15 mouse cellular contexts compared by ENCODE assay signal in genomic region chr6:108326751-108327161, GRCm38 (mm10).
A peak's percentile ranks its signal among the peaks of the same experiment; 100 is the strongest.
DNase-seq lines count a peak whose midpoint lies in the region; ATAC-seq lines count a peak whose summit lies in the region.
"Had no signal": no experiment of that assay in that cellular context is flagged by ENCODE, and none has a peak within 500 bp of the region (broad histone marks: within the 10 kb centered on the region; RNA-seq: fewer than 3 reads in every experiment).

No protein-coding gene starts in this region.

- WGBS in forebrain, embryonic 10.5 days, result 81% methylated on average over 10 of the region's 10 CpGs
- 72% methylated on average over 10 of the region's 10 CpGs for WGBS in forebrain, embryonic 13.5 days
- WGBS in kidney, embryonic 15.5 days, result 86% methylated on average over 10 of the region's 10 CpGs
- 76% methylated on average over 10 of the region's 10 CpGs for WGBS in hindbrain, embryonic 16.5 days

- no peaks in the 10 kb centered on the region for H3K9me3 ChIP-seq in forebrain, embryonic 10.5 days
- no peaks in the 10 kb centered on the region for H3K9me3 ChIP-seq in forebrain, embryonic 13.5 days (replicated peaks)
- H3K9me3 ChIP-seq in kidney, embryonic 15.5 days (replicated peaks), result no peaks in the 10 kb centered on the region
- H3K9me3 ChIP-seq in hindbrain, embryonic 16.5 days (ENCODE audit: control insufficient read depth, low read length), result no peaks in the 10 kb centered on the region
- H3K9me3 ChIP-seq: hindbrain, embryonic 10.5 days; limb, embryonic 13.5 days had no signal

- H3K27me3 ChIP-seq in forebrain, embryonic 10.5 days (ENCODE audit: poor library complexity, severe bottlenecking), result no peaks in the 10 kb centered on the region
- H3K27me3 ChIP-seq in forebrain, embryonic 13.5 days, result no peaks in the 10 kb centered on the region
- H3K27me3 ChIP-seq in kidney, embryonic 15.5 days, result no peaks in the 10 kb centered on the region
- no peaks in the 10 kb centered on the region for H3K27me3 ChIP-seq in hindbrain, embryonic 16.5 days (replicated peaks; ENCODE audit: control insufficient read depth, insufficient read depth, low read length)
- H3K27me3 ChIP-seq: limb, embryonic 13.5 days had no signal

- no peaks in the 10 kb centered on the region for H3K36me3 ChIP-seq in forebrain, embryonic 10.5 days (replicated peaks)
- no peaks in the 10 kb centered on the region for H3K36me3 ChIP-seq in forebrain, embryonic 13.5 days (ENCODE audit: poor library complexity, severe bottlenecking)
- H3K36me3 ChIP-seq in kidney, embryonic 15.5 days, result no peaks in the 10 kb centered on the region
- no peaks in the 10 kb centered on the region for H3K36me3 ChIP-seq in hindbrain, embryonic 16.5 days (ENCODE audit: control insufficient read depth, insufficient read depth, low read length)
- H3K36me3 ChIP-seq: hindbrain, embryonic 10.5 days; limb, embryonic 13.5 days had no signal

- ATAC-seq in forebrain, embryonic 13.5 days, result no peak
- no peak for ATAC-seq in kidney, embryonic 15.5 days (replicated peaks; ENCODE audit: low FRiP score)
- no peak for ATAC-seq in hindbrain, embryonic 16.5 days

- H3K9ac ChIP-seq in forebrain, embryonic 13.5 days, result no peak overlapping the region
- H3K9ac ChIP-seq in kidney, embryonic 15.5 days, result no peak overlapping the region
- H3K9ac ChIP-seq in hindbrain, embryonic 16.5 days (ENCODE audit: low read depth, low read length), result no peak overlapping the region
- H3K9ac ChIP-seq: limb, embryonic 13.5 days had no signal

- H3K27ac ChIP-seq in forebrain, embryonic 10.5 days, result peak overlapping the region; percentile 26; the same call in 1 of the 2 replicates
- no peak overlapping the region for H3K27ac ChIP-seq in forebrain, embryonic 13.5 days
- peak overlapping the region; percentile 72 for H3K27ac ChIP-seq in kidney, embryonic 15.5 days
- H3K27ac ChIP-seq in hindbrain, embryonic 16.5 days (ENCODE audit: low read depth, low read length), result no peak overlapping the region
- H3K27ac ChIP-seq: hindbrain, embryonic 10.5 days; limb, embryonic 13.5 days had no signal

- DNase-seq in forebrain, embryonic 10.5 days (ENCODE audit: extremely low spot score, low spot score), result no peak
- DNase-seq in kidney, postnatal 10 days, result no peak
- DNase-seq in right cerebral cortex, postnatal 14 days, result peak; percentile 13
- no peak for DNase-seq in right cerebral cortex, adult 2 months (ENCODE audit: low spot score in 2 of 2)
- no peak for DNase-seq in ovary, postnatal 10 days (ENCODE audit: low spot score)
- DNase-seq: adrenal gland, postnatal 25 days; cerebellum, adult 2 months; kidney, adult 18-20 months had no signal

- H3K4me2 ChIP-seq in forebrain, embryonic 13.5 days, result no peak overlapping the region
- H3K4me2 ChIP-seq in kidney, embryonic 15.5 days, result no peak overlapping the region
- no peak overlapping the region for H3K4me2 ChIP-seq in hindbrain, embryonic 16.5 days (ENCODE audit: low read length)
- H3K4me2 ChIP-seq: limb, embryonic 13.5 days; midbrain, embryonic 11.5 days had no signal

- H3K4me3 ChIP-seq in forebrain, embryonic 10.5 days, result no peak overlapping the region
- no peak overlapping the region for H3K4me3 ChIP-seq in forebrain, embryonic 13.5 days
- no peak overlapping the region for H3K4me3 ChIP-seq in kidney, embryonic 15.5 days (replicated peaks)
- no peak overlapping the region for H3K4me3 ChIP-seq in hindbrain, embryonic 16.5 days (ENCODE audit: low read length)
- H3K4me3 ChIP-seq: hindbrain, embryonic 10.5 days; limb, embryonic 13.5 days; myocyte had no signal

- H3K4me1 ChIP-seq in forebrain, embryonic 10.5 days, result 0 out of 2 replicates have a peak, but pooled peaks cover 3% of the 10 kb centered on the region
- no peaks in the 10 kb centered on the region for H3K4me1 ChIP-seq in forebrain, embryonic 13.5 days
- H3K4me1 ChIP-seq in kidney, embryonic 15.5 days, result peaks cover 17% of the 10 kb centered on the region
- no peaks in the 10 kb centered on the region for H3K4me1 ChIP-seq in hindbrain, embryonic 16.5 days (ENCODE audit: control insufficient read depth, insufficient read depth, low read depth, low read length)
- H3K4me1 ChIP-seq: hindbrain, embryonic 10.5 days had no signal

Comparison
In these comparisons a context has a peak if more than half of its experiments do, and no peak if none do; other contexts are left out.
1. H3K27ac ChIP-seq: peak in forebrain, embryonic 10.5 days (single experiment) and kidney, embryonic 15.5 days (single experiment); none in forebrain, embryonic 13.5 days (single experiment) and hindbrain, embryonic 16.5 days (single experiment).